Mouse (Mus musculus): ENCODE results near the gene Coq8b.

The Coq8b gene

GRCm38 (mm10) chr7:27232781-27233281 lies at the start of gene Coq8b:
Gene Coq8b (plus strand): TSS chr7:27233023.
- DNase-seq: peak; percentile 87

- DNase-seq: no peak
These were observed 47.9 kb upstream of the Coq8b start for GRCm38 (mm10) chr7:27184964-27185363.

- DNase-seq: no peak
These were observed 46.8 kb upstream of the Coq8b start for GRCm38 (mm10) chr7:27185986-27186385.

- no peak for DNase-seq
These were observed 43.4 kb upstream of the Coq8b start for GRCm38 (mm10) chr7:27189271-27189931.

GRCm38 (mm10) chr7:27192434-27192833 lies 40.4 kb upstream of the Coq8b start:
- DNase-seq: no peak

GRCm38 (mm10) chr7:27193731-27194130 lies 39.1 kb upstream of the Coq8b start:
- DNase-seq: no peak

GRCm38 (mm10) chr7:27195681-27196611 lies 36.9 kb upstream of the Coq8b start, which contains the start of the genes BC024978 and Snrpa:
Gene BC024978 (plus strand): TSS chr7:27195781.
Gene Snrpa (minus strand): TSS chr7:27196271.
- DNase-seq: peak; percentile 94

- DNase-seq: no peak
These were observed 35.7 kb upstream of the Coq8b start for GRCm38 (mm10) chr7:27197136-27197535.

GRCm38 (mm10) chr7:27197634-27198033 lies 35.2 kb upstream of the Coq8b start:
- no peak for DNase-seq

- no peak for DNase-seq
These were observed 34.5 kb upstream of the Coq8b start for GRCm38 (mm10) chr7:27198355-27198754.

GRCm38 (mm10) chr7:27198779-27199178 lies 34.0 kb upstream of the Coq8b start:
- DNase-seq: no peak

- no peak for DNase-seq
These were observed 28.9 kb upstream of the Coq8b start for GRCm38 (mm10) chr7:27203730-27204449.

- DNase-seq: no peak
These were observed 20.2 kb upstream of the Coq8b start for GRCm38 (mm10) chr7:27212626-27213025.

- DNase-seq: no peak
These were observed 14.2 kb upstream of the Coq8b start for GRCm38 (mm10) chr7:27218586-27218985.

GRCm38 (mm10) chr7:27219937-27220336 lies 12.9 kb upstream of the Coq8b start:
- no peak for DNase-seq

- no peak for DNase-seq
These were observed 10.9 kb upstream of the Coq8b start for GRCm38 (mm10) chr7:27221939-27222338.

- DNase-seq: no peak
These were observed 10.3 kb upstream of the Coq8b start for GRCm38 (mm10) chr7:27222538-27222937.

- peak; percentile 42 for DNase-seq
These were observed 7.8 kb upstream of the Coq8b start for GRCm38 (mm10) chr7:27224877-27225575.

- no peak for DNase-seq
These were observed 5.5 kb upstream of the Coq8b start for GRCm38 (mm10) chr7:27227276-27227675.

- DNase-seq: no peak
These were observed 5.1 kb upstream of the Coq8b start for GRCm38 (mm10) chr7:27227676-27228075.

- DNase-seq: peak; percentile 91
These were observed 4.5 kb upstream of the Coq8b start, which contains the start of gene Itpkc for GRCm38 (mm10) chr7:27228281-27228821. Gene Itpkc (minus strand): TSS chr7:27228661.

GRCm38 (mm10) chr7:27228865-27229264 lies 4.0 kb upstream of the Coq8b start:
- DNase-seq: no peak

All from right cerebral cortex, postnatal 14 days (tissue).